Mouse (Mus musculus): Measurements from ENCODE around the gene Arl5c. TPM values are rescaled to one million over a fixed set of nuclear protein-coding genes. Genes with fewer than 3 reads are reported as not detected.
"Not testable (repeated sequence)": the region's sequence is repeated elsewhere in the genome, so short reads cannot be mapped to it uniquely, and the experiment has no call there.

The Arl5c gene
- total RNA-seq, 2 experiments from 2014 or later, result 0.76 to 0.94 TPM

DNA sequence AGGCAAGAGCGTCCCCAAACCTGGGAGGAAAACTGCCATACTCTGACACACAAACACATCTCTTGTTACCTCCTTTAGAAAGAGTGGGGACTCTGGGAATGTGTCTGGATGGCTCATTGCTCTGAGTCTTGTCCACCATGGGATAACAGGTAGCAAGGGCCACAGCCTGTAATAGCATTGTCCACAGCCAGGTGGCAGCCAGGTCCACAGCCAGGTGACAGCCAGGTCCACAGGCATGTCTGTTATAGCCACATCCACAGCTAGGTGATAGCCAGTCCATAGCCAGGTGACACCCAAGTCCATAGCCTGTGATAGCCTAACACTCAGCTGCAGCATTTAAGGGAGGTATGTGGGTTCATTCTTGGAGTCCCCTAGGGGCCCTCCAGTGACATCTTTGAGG lies 35.1 kb downstream of the Arl5c start:
- no peak for DNase-seq (ENCODE audit: low spot score in 2 of 2)

DNA sequence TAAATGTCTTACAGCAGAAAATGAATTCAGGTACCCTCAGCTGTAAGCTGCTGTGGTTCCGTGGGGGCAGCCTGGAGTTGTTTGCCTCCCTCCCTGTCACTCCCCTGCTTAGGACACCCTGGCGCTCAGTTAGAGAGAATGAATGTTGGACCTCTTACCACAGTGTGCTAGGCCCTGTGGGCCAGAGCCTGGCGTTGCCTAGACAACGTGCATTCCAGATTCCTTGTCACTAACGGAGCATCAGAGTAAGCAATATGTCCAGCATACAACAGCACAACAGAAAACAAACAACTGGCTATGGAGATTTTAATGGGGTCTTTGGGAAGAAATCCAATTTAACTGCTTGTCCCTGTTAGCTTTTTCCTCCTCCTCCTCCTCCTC lies 36.7 kb downstream of the Arl5c start:
- DNase-seq (ENCODE audit: low spot score in 2 of 2), result peak; percentile 31 to 57

GRCm38 (mm10) chr11:97958641-97959299 lies 37.2 kb downstream of the Arl5c start:
- no peak for DNase-seq (ENCODE audit: low spot score in 2 of 2)

DNA sequence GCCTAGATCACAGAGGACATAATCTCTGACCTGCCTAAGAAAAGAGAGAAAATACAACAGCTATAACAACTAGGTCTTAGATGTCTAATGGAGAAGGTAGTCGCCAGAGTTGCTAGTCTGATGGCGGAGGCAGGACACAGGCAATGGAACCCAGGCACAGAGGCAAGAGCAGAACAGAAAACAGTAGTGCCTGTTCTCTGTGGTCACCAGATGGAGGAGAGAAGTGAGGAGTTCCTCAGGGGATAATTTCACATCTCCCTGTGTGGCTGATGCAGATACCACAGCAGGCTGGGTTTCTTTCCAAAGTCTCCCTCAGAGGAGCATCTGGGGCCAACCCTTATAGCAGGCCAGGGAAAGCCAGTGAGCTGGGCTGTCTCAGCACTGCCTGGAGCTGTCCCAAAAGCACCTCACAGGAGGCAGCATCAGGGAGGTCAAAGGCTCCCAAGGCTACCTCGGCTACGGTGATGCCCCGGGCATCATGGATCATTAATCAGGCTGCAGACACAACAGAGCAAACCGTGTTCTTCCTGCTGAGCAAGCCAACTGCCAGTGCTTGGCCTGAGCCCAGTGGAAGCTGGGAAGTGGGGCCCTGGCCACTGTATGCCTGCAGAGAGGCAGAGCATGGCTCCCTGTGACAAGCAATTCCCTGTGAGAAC lies 38.9 kb downstream of the Arl5c start:
- DNase-seq (ENCODE audit: low spot score in 2 of 2), result peak in 1 of 2 experiments; percentile 13

- DNase-seq (ENCODE audit: low spot score in 2 of 2), result no peak
Observed at GRCm38 (mm10) chr11:97955915-97956314, 40.1 kb downstream of the Arl5c start.

- DNase-seq (ENCODE audit: low spot score in 2 of 2), result no peak
Observed at GRCm38 (mm10) chr11:97955146-97955902, 40.7 kb downstream of the Arl5c start.

- DNase-seq (ENCODE audit: low spot score in 2 of 2), result no peak
Observed at GRCm38 (mm10) chr11:97954469-97955141, 41.4 kb downstream of the Arl5c start.

DNA sequence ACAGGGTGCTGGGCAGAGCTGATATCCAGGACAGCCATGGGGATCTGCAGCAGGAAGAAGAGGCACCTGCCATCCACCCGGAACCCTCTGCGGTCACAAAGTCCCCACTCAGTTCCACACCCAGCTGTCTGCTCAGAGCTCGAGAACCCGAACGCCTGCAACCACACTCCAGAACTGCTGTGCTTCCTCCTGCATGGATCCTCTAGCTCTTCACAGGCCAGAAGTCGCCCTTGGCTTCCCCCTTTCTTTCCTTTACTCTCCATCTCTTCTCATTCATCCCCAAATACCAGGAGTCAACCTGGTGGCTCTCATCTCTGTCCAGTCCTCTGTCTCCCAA lies 42.1 kb downstream of the Arl5c start:
- DNase-seq (ENCODE audit: low spot score in 2 of 2), result no peak

DNA sequence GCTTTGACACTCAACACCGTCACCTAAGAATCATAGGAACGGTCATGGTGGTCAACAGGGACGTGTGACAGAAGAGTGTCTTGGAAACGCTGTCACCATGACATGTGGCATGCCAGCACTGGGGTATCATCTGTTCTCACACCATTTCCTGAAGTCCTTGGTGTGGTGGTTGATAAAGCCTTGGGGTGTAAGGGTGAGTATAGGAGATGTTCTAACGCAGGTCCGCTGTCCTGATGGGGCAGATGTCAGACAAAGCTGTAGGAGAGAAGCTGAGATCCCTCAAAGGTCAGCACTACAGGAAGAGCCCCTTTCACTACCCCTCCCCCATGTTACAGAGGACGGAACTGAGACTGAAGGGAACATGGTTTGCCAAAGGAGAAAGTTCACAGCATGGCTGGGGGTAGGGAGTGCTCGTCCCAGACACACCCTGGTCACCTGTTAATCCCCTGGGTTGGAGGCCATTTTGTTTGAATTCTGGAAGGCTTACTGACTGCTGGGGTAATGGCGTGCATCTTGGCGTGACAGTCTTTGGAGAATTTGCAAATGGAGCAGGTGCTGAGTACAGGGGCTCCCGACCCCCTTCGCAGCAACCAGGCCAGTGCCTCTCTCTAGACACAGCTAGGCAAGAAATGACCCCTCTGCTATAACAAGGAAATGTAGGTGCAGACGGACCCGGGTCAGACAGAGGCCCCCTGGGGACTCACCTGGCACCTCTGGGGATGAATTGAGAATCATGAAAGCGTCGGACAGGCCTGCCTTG lies 42.6 kb downstream of the Arl5c start:
- no peak for DNase-seq (ENCODE audit: low spot score in 2 of 2)

DNA sequence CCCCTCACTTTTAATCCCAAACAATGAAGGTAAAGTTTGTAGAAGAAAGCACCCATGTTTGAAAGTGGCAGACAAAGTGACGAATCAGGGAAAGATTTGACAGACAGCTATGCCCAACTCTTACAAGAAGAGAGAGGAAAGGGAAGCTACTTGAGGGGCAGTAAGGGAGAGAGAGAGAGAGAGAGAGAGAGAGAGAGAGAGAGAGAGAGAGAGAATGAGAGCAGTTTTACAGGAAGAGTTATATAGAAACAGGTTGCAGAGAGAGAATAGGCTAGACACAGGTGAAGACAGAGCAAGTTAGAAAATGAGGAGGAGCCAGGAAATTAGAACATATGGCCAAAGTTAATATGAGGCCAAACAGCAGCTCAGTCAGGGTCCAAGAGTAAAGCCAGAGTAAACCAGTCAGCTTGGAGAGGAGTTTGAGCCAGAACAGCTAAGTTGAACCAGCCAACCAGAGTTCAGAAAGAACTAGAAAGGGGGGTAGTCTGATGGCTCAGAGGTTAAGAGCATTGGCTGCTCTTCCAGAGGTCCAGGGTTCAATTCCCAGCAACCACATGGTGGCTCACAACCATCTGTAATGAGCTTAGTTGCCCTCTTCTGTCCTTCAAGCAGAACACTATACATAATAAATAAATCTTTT lies 43.5 kb downstream of the Arl5c start:
- DNase-seq (ENCODE audit: low spot score in 2 of 2), result no peak

- DNase-seq (ENCODE audit: low spot score in 2 of 2), result no peak
Observed at GRCm38 (mm10) chr11:97949703-97950475, 46.1 kb downstream of the Arl5c start.

DNA sequence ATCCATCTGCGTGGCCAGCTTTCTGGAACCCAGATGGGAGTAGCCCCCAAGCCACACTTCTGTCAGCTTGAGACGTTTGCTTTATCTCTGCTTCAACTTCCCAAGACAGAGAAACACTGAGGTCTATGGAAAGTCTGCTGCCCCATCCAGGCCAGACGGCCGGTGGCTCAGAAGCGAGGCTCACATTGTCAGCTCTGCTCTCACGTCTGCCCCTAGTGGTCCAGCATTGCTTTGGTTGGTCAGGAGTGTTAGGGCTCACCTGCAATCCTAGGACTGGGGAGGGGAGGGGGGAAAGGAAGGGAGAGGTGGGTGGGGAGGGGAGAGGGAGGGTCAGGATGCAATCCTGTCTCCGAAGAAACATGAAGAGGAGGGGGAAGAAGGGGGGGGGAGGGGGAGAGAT lies 48.6 kb downstream of the Arl5c start:
- DNase-seq (ENCODE audit: low spot score in 2 of 2), result no peak

GRCm38 (mm10) chr11:97945738-97946289 lies 50.2 kb downstream of the Arl5c start:
- not testable (repeated sequence) for DNase-seq (ENCODE audit: low spot score in 2 of 2)

DNA sequence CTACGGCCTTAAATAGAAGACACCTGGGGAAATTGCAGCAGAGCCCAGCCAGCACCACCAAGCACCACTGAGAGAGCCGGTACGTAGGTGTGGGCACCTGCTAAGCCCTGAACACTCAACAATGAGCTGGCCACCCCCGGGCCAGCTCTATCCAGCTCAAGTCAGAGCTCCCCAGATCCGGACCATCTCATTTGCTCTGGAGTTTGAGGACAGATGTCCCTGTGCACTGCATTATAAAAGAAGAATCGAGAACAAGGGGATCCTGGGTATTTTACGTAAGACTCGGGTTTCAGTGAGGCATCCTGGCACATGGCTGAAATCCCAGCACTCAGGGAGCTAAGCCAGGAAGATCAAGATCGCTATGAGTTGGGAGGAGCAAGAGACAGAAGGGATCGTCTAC lies 51.0 kb downstream of the Arl5c start:
- peak in 1 of 2 experiments; percentile 40 for DNase-seq (ENCODE audit: low spot score in 2 of 2)

GRCm38 (mm10) chr11:97943256-97943655 lies 52.7 kb downstream of the Arl5c start:
- no peak for DNase-seq (ENCODE audit: low spot score in 2 of 2)

GRCm38 (mm10) chr11:97942420-97943111 lies 53.4 kb downstream of the Arl5c start:
- no peak for DNase-seq (ENCODE audit: low spot score in 2 of 2)
